Mouse (Mus musculus) brown adipose tissue, adult 24 weeks (tissue): ENCODE results near the gene Wnt5b. TPM values are rescaled to one million over a fixed set of nuclear protein-coding genes. Genes with fewer than 3 reads are reported as not detected.
A peak's percentile ranks its signal among the peaks of the same experiment; 100 is the strongest.

Experiments used
- H3K27ac ChIP-seq: fragments of 200-500 bp; replicated peaks from 2 replicates; pipeline ENCODE4 v1.5.1; 2012; ENCODE audit warnings: low read depth, mild to moderate bottlenecking, low read length
- H3K4me1 ChIP-seq: fragments of 200-500 bp; 2 replicates; pipeline ENCODE4 v1.6.1; 2012; ENCODE audit warnings: low read length, mixed read lengths; ENCODE audit not compliant: control insufficient read depth, insufficient read depth, insufficient read length
- H3K4me3 ChIP-seq: fragments of 200-500 bp; 2 replicates; pipeline ENCODE4 v1.5.1; 2012; ENCODE audit warnings: low read depth, mild to moderate bottlenecking, low read length, moderate library complexity; ENCODE audit not compliant: insufficient read depth
- polyA plus RNA-seq: library from polyadenylated mRNA; stranded (reverse); fragments of >200 nt; gene quantifications from 2 replicates; pipeline ENCODE4 v1.2.4, GENCODE M21; 2012; ENCODE audit not compliant: missing spikeins, insufficient read depth, insufficient read length

Gene Wnt5b
- polyA plus RNA-seq, 1 experiment, result not detected

GRCm38 (mm10) chr6:119437894-119438761 lies 106.0 kb downstream of the Wnt5b start:
- Histone ChIP-seq H3K4me3 (no peak overlapping the region), H3K4me1 (no peaks in the 10 kb centered on the region), H3K27ac (no peak overlapping the region)

GRCm38 (mm10) chr6:119434394-119434793 lies 109.8 kb downstream of the Wnt5b start:
- no peaks in the 10 kb centered on the region for H3K4me1 ChIP-seq
- H3K4me3 ChIP-seq, result no peak overlapping the region
- H3K27ac ChIP-seq, result no peak overlapping the region

GRCm38 (mm10) chr6:119431751-119432324 lies 112.3 kb downstream of the Wnt5b start:
- Histone ChIP-seq H3K4me3 (no peak overlapping the region), H3K27ac (no peak overlapping the region), H3K4me1 (no peaks in the 10 kb centered on the region)

GRCm38 (mm10) chr6:119430508-119430907 lies 113.6 kb downstream of the Wnt5b start:
- Histone ChIP-seq H3K4me1 (no peaks in the 10 kb centered on the region), H3K4me3 (no peak overlapping the region), H3K27ac (no peak overlapping the region)

- H3K4me3 ChIP-seq, result no peak overlapping the region
- no peaks in the 10 kb centered on the region for H3K4me1 ChIP-seq
- no peak overlapping the region for H3K27ac ChIP-seq
Observed at GRCm38 (mm10) chr6:119429311-119429710, 114.8 kb downstream of the Wnt5b start.

- Histone ChIP-seq H3K27ac (no peak overlapping the region), H3K4me1 (no peaks in the 10 kb centered on the region), H3K4me3 (no peak overlapping the region)
Observed at GRCm38 (mm10) chr6:119428611-119429010, 115.5 kb downstream of the Wnt5b start.

GRCm38 (mm10) chr6:119421001-119421400 lies 123.1 kb downstream of the Wnt5b start:
- H3K4me1 ChIP-seq, result peaks cover 10% of the 10 kb centered on the region
- H3K4me3 ChIP-seq, result no peak overlapping the region
- no peak overlapping the region for H3K27ac ChIP-seq

- Histone ChIP-seq H3K4me1 (peaks cover 10% of the 10 kb centered on the region), H3K27ac (no peak overlapping the region), H3K4me3 (no peak overlapping the region)
Observed at GRCm38 (mm10) chr6:119420357-119420756, 123.8 kb downstream of the Wnt5b start.

GRCm38 (mm10) chr6:119419412-119419811 lies 124.7 kb downstream of the Wnt5b start:
- Histone ChIP-seq H3K4me3 (no peak overlapping the region), H3K4me1 (peaks cover 10% of the 10 kb centered on the region), H3K27ac (peak overlapping the region; percentile 99)

- Histone ChIP-seq H3K4me3 (no peak overlapping the region), H3K4me1 (peaks cover 10% of the 10 kb centered on the region), H3K27ac (peak overlapping the region; percentile 99)
Observed at GRCm38 (mm10) chr6:119418392-119419251, 125.5 kb downstream of the Wnt5b start.

- peak overlapping the region; percentile 40 for H3K4me3 ChIP-seq
- H3K4me1 ChIP-seq, result peaks cover 12% of the 10 kb centered on the region
- H3K27ac ChIP-seq, result peak overlapping the region; percentile 99
Observed at GRCm38 (mm10) chr6:119417821-119418220, 126.3 kb downstream of the Wnt5b start.

- Histone ChIP-seq H3K4me3 (peak within 1 kb of the TSS; percentile 81), H3K27ac (peak within 1 kb of the TSS; percentile 100)
Observed at GRCm38 (mm10) chr6:119417354-119417753, 126.8 kb downstream of the Wnt5b start, which contains the start of gene Adipor2. Adipor2 (minus strand) TSS chr6:119417704.

GRCm38 (mm10) chr6:119416643-119417042 lies 127.5 kb downstream of the Wnt5b start:
- peak overlapping the region; percentile 81 for H3K4me3 ChIP-seq
- H3K4me1 ChIP-seq, result peaks cover 21% of the 10 kb centered on the region
- H3K27ac ChIP-seq, result peak overlapping the region; percentile 100

More at GRCm38 (mm10) chr6:119417354-119417753, 126.8 kb downstream of the Wnt5b start, which contains the start of gene Adipor2:
- peaks cover 16% of the 10 kb centered on the region for H3K4me1 ChIP-seq

- H3K27ac ChIP-seq, result peak overlapping the region; percentile 100
- H3K4me1 ChIP-seq, result peaks cover 34% of the 10 kb centered on the region
- H3K4me3 ChIP-seq, result peak overlapping the region; percentile 81
Observed at GRCm38 (mm10) chr6:119414262-119415043, 129.7 kb downstream of the Wnt5b start.
